Mouse (Mus musculus) limb, embryonic 10.5 days (tissue): Measurements from ENCODE around the gene Uba3. TPM values are rescaled to one million over a fixed set of nuclear protein-coding genes. Genes with fewer than 3 reads are reported as not detected.

ENCODE experiments used
- DNase-seq: peaks from one replicate; pipeline ENCODE4 v3.0.0-alpha.2; 2017; ENCODE audit warnings: low spot score
- H3K27ac ChIP-seq: fragments of 300-500 bp; sonication (generic); 2 replicates; pipeline ENCODE4 v1.5.1; 2016; ENCODE audit warnings: mild to moderate bottlenecking
- H3K27me3 ChIP-seq: fragments of 300-500 bp; sonication (generic); 2 replicates; pipeline ENCODE4 v1.6.1; 2016; ENCODE audit warnings: low read depth, mild to moderate bottlenecking; ENCODE audit not compliant: poor library complexity, severe bottlenecking
- H3K36me3 ChIP-seq: fragments of 300-500 bp; sonication (generic); 2 replicates; pipeline ENCODE4 v1.6.1; 2016; ENCODE audit warnings: mild to moderate bottlenecking, moderate library complexity
- H3K4me1 ChIP-seq: fragments of 300-500 bp; sonication (generic); 2 replicates; pipeline ENCODE4 v1.6.1; 2016
- H3K4me3 ChIP-seq: fragments of 300-500 bp; sonication (generic); 2 replicates; pipeline ENCODE4 v1.5.1; 2016; ENCODE audit warnings: mild to moderate bottlenecking, moderate library complexity
- H3K9me3 ChIP-seq: fragments of 300-500 bp; sonication (generic); replicated peaks from 2 replicates; pipeline ENCODE4 v1.6.1; 2016; ENCODE audit warnings: mild to moderate bottlenecking
- WGBS: fragments of 180-500 bp; shearing (Covaris S2); methylation state at CpG from one replicate; pipeline ENCODE4 v1.1.7; 2016; 5-methylcytosine and 5-hydroxymethylcytosine counted together
- polyA plus RNA-seq: library from polyadenylated mRNA; unstranded; fragments of >200 nt; fragmentation: Nextera tagmentation; extraction: Ambion mirVana; gene quantifications from 2 replicates; pipeline ENCODE4 v1.2.1, GENCODE M21; 2016

The Uba3 gene
- polyA plus RNA-seq, 1 experiment from 2014 or later: 96.2 TPM

DNA sequence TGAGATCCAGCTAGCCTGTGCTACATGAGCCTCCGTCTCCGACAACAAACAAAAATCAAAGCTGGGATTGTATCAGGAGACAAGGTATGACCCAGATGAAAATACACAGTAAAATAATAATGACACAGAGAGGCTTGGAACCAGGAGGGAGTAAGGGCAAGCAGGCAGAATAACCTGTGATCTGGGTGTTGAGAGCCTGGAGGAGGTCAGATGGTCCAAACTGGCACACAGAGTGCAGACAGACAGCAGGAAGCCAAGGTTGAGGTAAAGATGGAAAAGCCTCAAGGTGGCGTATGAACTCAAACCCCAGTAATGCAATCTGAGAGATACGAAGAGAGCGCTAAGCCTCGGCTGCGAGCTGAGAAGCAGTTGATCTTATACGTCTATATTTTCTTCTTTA lies 19.1 kb upstream of the Uba3 start:
- Histone ChIP-seq H3K4me3 (no peak overlapping the region), H3K9me3 (no peaks in the 10 kb centered on the region), H3K4me1 (peaks cover 22% of the 10 kb centered on the region; the same call in 1 of the 2 replicates), H3K27ac (no peak overlapping the region), H3K27me3 (no peaks in the 10 kb centered on the region), H3K36me3 (peaks cover 2% of the 10 kb centered on the region; the same call in 1 of the 2 replicates)
- WGBS: 97% methylated on average over 8 of the region's 8 CpGs
- no peak for DNase-seq

DNA sequence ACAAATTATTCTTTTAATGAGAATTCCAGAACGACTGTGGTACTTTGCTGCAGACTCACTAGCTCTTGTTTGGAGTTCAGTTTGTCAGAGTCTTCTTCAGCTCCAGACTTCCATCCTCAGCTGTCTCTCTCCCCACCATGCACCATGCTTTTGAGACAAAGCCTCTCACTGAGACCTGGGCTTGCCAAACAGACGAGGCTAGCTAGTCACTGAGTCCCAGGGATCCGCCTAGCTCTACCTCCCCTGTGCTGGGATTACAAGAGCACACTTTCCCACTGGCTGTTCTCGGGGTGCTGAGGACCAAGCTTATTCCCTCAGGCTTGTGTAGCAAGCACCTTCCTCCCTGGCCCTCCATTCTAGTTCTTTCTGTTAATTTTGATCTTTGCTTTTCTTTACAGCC lies 18.1 kb upstream of the Uba3 start:
- peak; percentile 23 for DNase-seq
- H3K4me3 ChIP-seq: no peak overlapping the region
- WGBS: 81% methylated on average over 4 of the region's 4 CpGs
- H3K27me3 ChIP-seq: no peaks in the 10 kb centered on the region
- 0 out of 2 replicates have a peak overlapping the region, but pooled peaks have one; percentile 25 for H3K27ac ChIP-seq
- H3K4me1 ChIP-seq: peaks cover 22% of the 10 kb centered on the region; the same call in 1 of the 2 replicates
- no peaks in the 10 kb centered on the region for H3K36me3 ChIP-seq
- no peaks in the 10 kb centered on the region for H3K9me3 ChIP-seq

DNA sequence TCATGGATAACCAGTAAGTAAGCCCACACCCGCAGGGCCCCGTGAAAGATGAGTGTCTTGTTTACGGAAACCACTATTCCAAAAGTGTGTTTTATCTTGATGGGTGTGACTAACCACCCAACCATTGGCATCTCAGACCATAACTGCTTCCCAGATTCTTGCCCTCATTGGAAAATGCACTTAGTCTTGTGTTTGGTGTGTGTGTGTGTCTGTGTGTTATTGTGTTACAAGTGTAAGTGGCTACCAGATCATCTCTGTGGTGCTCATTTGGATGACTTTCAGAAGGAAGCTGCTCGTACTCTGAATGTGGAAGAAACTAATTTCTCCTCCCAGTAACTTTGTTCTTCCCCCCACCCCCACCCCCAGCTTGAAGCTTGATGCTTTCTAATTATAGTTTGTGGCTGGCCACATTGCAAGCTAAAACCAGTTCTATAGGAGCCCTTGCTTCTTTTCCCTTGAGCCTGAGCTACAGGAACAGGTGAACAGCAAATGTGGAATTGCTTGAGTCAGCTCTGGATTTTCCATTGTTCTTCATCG lies 17.6 kb upstream of the Uba3 start:
- Histone ChIP-seq H3K27me3 (no peaks in the 10 kb centered on the region), H3K27ac (no peak overlapping the region), H3K4me1 (peaks cover 22% of the 10 kb centered on the region; the same call in 1 of the 2 replicates), H3K4me3 (no peak overlapping the region), H3K36me3 (no peaks in the 10 kb centered on the region), H3K9me3 (no peaks in the 10 kb centered on the region)
- DNase-seq: peak; percentile 28
- 74% methylated on average over 5 of the region's 5 CpGs for WGBS

DNA sequence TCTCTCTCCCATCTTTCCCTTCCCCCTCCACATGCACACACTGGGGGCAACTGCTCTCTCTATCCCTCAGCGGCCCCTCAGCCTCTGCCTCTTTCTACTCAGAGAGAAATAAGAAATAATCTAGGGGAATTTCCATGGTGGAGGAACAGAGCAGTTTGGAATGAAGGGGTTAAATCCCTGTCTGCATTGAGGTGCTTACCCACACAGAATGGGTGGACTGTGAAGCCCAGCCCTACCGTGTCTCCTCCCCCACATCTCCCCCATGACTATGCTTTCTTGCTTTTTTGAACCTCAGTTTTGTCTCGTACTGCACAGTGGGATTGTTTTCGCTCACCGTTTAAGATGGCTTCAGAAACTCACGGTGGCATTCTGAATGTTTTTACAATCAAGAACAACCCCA lies 16.9 kb upstream of the Uba3 start:
- Histone ChIP-seq H3K27ac (peak overlapping the region; percentile 42; the same call in 1 of the 2 replicates), H3K9me3 (no peaks in the 10 kb centered on the region), H3K4me3 (no peak overlapping the region), H3K27me3 (no peaks in the 10 kb centered on the region), H3K4me1 (peaks cover 22% of the 10 kb centered on the region; the same call in 1 of the 2 replicates), H3K36me3 (no peaks in the 10 kb centered on the region)
- 65% methylated on average over 6 of the region's 6 CpGs for WGBS
- DNase-seq: peak; percentile 15

DNA sequence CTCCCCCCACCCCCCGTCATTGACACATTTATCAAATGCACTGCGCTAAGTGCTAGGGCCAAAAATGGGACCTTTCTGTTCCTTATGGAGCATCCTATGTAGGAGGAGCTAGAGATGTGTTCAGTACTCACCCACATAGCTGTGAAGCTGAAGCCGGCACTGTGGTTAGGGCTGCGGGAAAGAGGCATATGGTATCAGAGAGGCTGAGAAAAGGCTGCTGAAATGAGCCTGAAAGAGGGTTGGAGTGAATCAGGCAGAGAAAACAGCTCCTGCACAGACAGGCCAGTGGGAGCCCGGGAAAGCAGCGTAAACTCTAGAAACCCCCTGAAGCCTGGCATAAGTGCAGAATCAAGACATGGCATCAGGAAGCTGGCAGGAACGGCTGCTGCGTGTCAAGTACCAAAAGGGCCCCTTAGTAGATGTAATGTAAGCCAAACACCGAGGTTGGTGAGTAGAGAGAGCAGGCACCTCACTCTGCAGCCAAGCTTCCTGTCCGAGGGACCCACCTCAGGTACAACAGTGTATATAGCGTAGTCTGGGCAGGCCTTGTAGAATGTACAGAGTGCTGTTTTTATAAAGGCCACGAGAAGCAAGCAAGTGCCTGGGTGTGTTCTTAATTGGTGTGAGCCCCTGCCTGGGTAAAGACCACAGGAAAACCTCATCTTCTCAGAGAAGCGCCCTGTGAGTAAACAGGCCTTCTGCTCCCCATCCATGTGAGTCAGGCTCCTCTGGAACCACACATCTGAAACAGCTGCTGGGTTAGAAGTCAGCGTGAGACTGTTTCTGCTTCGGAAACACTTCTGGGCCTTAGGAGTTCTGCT lies 16.0 kb upstream of the Uba3 start:
- peak overlapping the region; percentile 42; the same call in 1 of the 2 replicates for H3K27ac ChIP-seq
- 76% methylated on average over 15 of the region's 15 CpGs for WGBS
- H3K4me3 ChIP-seq: no peak overlapping the region
- no peaks in the 10 kb centered on the region for H3K36me3 ChIP-seq
- DNase-seq: peak; percentile 28
- no peaks in the 10 kb centered on the region for H3K9me3 ChIP-seq
- H3K27me3 ChIP-seq: no peaks in the 10 kb centered on the region
- peaks cover 22% of the 10 kb centered on the region; the same call in 1 of the 2 replicates for H3K4me1 ChIP-seq

DNA sequence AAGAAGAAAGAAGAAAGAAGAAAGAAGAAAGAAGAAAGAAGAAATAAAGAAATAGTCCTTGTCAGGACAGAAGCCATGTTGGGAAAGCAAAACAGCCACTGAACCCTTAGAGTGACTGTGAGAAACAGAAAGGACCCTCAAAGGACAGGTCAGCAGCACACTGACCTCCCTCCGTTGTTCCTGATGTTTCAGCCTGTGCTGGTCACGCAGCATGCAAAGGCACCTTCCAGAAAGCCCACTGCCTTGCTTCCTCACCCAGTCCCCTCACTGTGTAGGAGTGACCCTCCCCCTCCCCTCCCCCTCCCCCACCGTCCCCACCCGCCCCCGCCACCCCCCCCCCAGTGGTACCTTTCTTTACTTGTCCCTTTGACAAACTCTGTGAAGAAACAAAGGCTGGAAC lies 15.2 kb upstream of the Uba3 start:
- no peaks in the 10 kb centered on the region for H3K9me3 ChIP-seq
- DNase-seq: peak; percentile 5
- peaks cover 22% of the 10 kb centered on the region; the same call in 1 of the 2 replicates for H3K4me1 ChIP-seq
- H3K27ac ChIP-seq: no peak overlapping the region
- no peak overlapping the region for H3K4me3 ChIP-seq
- no peaks in the 10 kb centered on the region for H3K27me3 ChIP-seq
- WGBS: 76% methylated on average over 3 of the region's 5 CpGs
- no peaks in the 10 kb centered on the region for H3K36me3 ChIP-seq

DNA sequence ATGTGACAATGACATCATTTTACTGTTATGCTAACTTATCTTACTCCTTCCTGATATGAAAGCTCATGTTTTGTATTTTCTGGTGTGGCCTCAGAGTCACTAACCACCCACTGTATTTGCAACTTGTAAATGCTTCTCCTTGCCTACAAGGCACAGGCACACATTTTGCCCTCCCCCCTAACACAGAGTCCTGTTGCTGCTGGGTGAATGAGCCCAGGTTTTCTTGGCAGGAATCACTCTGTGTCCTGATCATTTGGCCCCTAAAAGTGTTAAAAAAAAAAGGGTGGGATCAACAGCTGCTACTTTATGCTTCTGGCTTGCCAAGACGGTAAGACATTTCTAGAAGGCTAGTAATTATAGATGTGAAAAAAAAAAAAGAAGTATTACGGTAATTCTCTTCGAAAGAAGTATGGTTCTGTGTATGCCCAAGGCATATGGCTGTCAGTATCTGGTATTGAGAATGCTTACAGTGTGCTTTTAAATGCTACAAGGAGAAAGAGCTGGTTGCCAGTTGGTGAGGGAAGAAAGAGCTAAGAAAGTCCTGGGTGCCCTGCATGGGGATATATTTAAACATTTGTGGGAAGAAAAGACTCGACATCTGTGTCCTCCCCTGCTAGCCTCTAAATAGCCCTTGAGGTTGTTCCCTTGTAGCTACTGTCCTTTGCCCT lies 10.8 kb upstream of the Uba3 start:
- DNase-seq: no peak
- peaks cover 6% of the 10 kb centered on the region; the same call in 1 of the 2 replicates for H3K36me3 ChIP-seq
- 82% methylated on average over 4 of the region's 4 CpGs for WGBS
- H3K27ac ChIP-seq: no peak overlapping the region
- no peak overlapping the region for H3K4me3 ChIP-seq
- H3K4me1 ChIP-seq: peaks cover 11% of the 10 kb centered on the region
- 0 out of 2 replicates have a peak, but pooled peaks cover 6% of the 10 kb centered on the region for H3K27me3 ChIP-seq
- H3K9me3 ChIP-seq: no peaks in the 10 kb centered on the region

DNA sequence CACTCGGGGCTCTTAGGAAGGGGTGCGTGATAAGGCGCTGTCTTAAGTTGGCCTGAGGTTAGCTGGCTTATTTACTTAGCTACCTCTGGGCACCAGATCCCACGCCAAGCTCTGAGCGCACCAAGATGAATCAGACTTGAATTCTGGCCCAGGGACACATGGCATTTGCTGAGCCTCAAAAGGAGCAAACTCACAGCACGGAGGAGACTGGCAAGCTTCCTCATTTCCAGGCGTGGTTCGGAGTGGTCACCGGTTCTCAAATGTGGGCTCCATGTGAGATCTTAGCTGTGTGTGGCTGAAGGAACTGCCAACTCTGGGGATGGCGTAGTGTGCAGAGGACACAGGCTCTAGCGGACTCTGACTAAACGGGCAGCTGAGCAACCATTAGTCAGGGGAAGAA lies 6.5 kb upstream of the Uba3 start:
- H3K4me1 ChIP-seq: peaks cover 26% of the 10 kb centered on the region
- no peaks in the 10 kb centered on the region for H3K9me3 ChIP-seq
- H3K27me3 ChIP-seq: 0 out of 2 replicates have a peak, but pooled peaks cover 6% of the 10 kb centered on the region
- H3K36me3 ChIP-seq: peaks cover 6% of the 10 kb centered on the region; the same call in 1 of the 2 replicates
- H3K27ac ChIP-seq: no peak overlapping the region
- WGBS: 81% methylated on average over 12 of the region's 12 CpGs
- H3K4me3 ChIP-seq: peak overlapping the region; percentile 66; the same call in 1 of the 2 replicates
- no peak for DNase-seq

DNA sequence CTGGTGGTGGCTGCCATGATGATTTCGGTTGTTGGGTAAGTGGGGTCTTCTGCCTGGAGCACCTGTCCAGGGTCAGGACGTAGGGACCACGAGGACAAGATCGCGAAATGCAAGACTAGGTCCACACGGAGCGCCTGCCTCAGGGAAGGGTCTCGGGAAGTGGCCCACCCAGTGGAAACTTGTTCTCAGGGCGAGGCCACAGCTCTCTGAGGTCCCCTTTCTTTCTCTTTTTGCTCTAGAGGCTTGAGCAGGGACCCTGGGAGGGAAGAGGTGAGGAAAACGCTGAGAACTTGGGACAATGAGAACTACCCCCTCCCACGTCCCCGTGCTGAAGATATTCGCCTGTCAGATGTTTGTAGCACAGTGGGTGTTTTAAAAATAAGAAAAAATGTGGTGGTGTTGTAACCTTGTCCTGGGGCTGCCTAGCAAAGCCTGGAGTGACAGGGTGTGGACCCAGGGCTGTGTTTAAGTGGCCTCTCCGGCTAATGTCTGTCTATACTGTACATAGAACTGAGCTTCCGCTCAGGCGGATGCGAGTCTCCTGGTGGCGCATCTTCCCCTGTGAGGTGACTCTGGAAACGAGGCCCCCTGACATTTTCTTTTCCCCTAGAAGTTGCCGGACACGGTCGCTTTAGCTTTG lies 5.6 kb upstream of the Uba3 start:
- 8% methylated on average over 22 of the region's 22 CpGs for WGBS
- H3K27me3 ChIP-seq: 0 out of 2 replicates have a peak, but pooled peaks cover 6% of the 10 kb centered on the region
- H3K4me1 ChIP-seq: peaks cover 26% of the 10 kb centered on the region
- no peak for DNase-seq
- peak overlapping the region; percentile 75 for H3K27ac ChIP-seq
- H3K4me3 ChIP-seq: peak overlapping the region; percentile 66
- H3K9me3 ChIP-seq: no peaks in the 10 kb centered on the region
- peaks cover 6% of the 10 kb centered on the region; the same call in 1 of the 2 replicates for H3K36me3 ChIP-seq

DNA sequence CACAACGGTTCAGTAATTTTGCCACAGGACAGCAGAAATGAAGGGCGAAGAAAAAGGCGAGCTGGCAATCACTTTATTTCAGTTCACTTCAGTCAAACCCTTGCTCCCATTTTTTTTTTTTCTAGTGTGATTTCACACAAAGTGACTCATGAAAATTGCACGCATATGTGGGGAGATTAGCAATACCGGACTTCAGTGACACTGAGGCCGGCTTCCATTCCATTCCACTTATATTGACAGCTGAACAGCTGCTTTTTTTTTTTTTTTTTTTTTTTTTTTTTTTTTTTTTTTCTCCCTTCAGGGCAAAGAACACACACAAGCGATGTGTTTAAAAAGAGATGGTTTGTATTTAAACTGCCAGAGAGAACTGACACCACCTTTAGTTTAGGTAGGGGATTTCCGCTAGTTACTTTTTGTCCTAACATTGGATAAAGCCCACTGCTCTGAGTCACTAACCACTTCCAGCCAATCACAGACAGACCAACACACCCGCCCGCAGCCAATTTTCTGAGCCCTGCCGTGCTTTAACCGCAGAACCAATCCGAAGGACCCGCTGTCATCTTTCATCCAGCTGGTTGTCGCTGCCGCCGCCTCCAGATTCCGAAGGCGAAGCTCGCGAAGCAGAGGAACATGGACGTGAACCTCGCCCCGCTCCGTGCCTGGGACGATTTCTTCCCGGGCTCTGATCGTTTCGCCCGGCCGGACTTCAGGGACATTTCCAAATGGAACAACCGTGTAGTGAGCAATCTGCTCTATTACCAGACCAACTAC lies 4.9 kb upstream of the Uba3 start, which contains the start of gene Arl6ip5:
Gene Arl6ip5 (plus strand): TSS at position 499 of the 771 bp plus-strand sequence.
- H3K4me1 ChIP-seq: peaks cover 26% of the 10 kb centered on the region
- peak; percentile 88 for DNase-seq
- 0 out of 2 replicates have a peak, but pooled peaks cover 6% of the 10 kb centered on the region for H3K27me3 ChIP-seq
- no peaks in the 10 kb centered on the region for H3K9me3 ChIP-seq
- peak within 1 kb of the TSS; percentile 66 for H3K4me3 ChIP-seq
- peaks cover 5% of the 10 kb centered on the region; the same call in 1 of the 2 replicates for H3K36me3 ChIP-seq
- 15% methylated on average over 32 of the region's 32 CpGs for WGBS
- H3K27ac ChIP-seq: peak within 1 kb of the TSS; percentile 75

DNA sequence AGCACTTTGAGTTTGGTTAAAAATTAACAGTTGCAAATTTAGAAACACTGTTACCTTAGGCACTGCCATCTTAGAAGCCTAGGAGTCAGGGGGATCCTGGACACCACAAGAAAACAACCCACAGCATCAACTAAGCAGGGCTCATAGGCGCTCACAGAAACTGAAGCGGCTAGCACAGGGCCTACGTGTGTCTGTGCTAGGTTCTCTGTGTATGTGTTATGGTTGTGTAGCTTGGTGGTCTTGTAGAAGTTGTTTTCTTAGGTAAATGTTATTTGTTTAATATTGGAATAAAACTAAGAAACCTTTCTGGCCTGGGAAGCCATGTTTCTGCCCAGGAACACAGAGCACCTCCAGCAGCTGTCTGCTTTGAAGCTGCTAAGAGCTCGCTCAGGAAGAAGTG lies 4.3 kb upstream of the Uba3 start:
- no peak overlapping the region; the same call in 1 of the 2 replicates for H3K27ac ChIP-seq
- 87% methylated on average over 4 of the region's 4 CpGs for WGBS

More for the DNA sequence above, 4.3 kb upstream of the Uba3 start:
- Histone ChIP-seq H3K36me3 (no peaks in the 10 kb centered on the region), H3K27me3 (0 out of 2 replicates have a peak, but pooled peaks cover 6% of the 10 kb centered on the region), H3K4me3 (no peak overlapping the region), H3K9me3 (no peaks in the 10 kb centered on the region), H3K4me1 (peaks cover 26% of the 10 kb centered on the region)
- DNase-seq: no peak
